In the genomic region with DNA sequence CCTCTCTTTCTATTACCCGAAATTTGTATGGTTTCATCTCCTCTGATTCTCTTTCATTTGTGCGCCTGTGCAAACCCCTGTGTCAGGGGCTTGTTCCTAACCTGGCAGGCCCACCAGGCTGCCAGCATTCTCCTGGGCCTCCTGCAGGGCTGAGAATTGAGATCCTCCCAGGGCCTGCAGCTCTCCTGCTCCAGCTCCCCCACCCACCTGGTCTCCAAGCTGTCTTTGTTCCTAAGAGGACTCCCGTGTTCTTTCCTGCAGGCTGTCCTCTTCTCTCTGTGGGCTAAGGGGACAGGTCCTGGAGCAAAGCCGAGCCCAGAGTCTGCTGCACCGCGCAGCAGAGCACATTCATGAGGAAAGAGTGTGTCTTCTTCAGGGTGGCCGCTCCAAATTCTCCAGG, we compare ENCODE assay signal across 24 mouse cellular contexts.
DNase-seq lines count a peak whose midpoint lies in the region; ATAC-seq and TF ChIP-seq lines count a peak whose summit lies in the region.
"Had no signal": no experiment of that assay in that cellular context is flagged by ENCODE, and none has a peak within 500 bp of the region (broad histone marks: within the 10 kb centered on the region; RNA-seq: fewer than 3 reads in every experiment).

No protein-coding gene starts in this region.

- peak overlapping the region; percentile 15; the same call in 1 of the 2 replicates for H3K27ac ChIP-seq in layer of hippocampus, adult 2 months
- no peak overlapping the region for H3K27ac ChIP-seq in neural tube, embryonic 13.5 days (replicated peaks)
- H3K27ac ChIP-seq: embryonic facial prominence, embryonic 12.5 days; forebrain, embryonic 12.5 days; heart, adult 2 months; hindbrain, embryonic 13.5 days; kidney, embryonic 15.5 days; limb, embryonic 15.5 days; liver, embryonic 14.5 days; macrophage; stomach, embryonic 15.5 days had no signal

- TF ChIP-seq CTCF in layer of hippocampus, adult 2 months (conservative IDR thresholded peaks at IDR 0.05) = 0 out of 2 replicates have a peak, but pooled peaks have one; percentile 2

- ATAC-seq in neural tube, embryonic 13.5 days (ENCODE audit: low read depth) = no peak

- no peaks in the 10 kb centered on the region for H3K9me3 ChIP-seq in neural tube, embryonic 13.5 days
- H3K9me3 ChIP-seq: embryonic facial prominence, embryonic 12.5 days; forebrain, embryonic 12.5 days; hindbrain, embryonic 13.5 days; kidney, embryonic 15.5 days; limb, embryonic 15.5 days; stomach, embryonic 15.5 days had no signal

- no peak overlapping the region for H3K4me3 ChIP-seq in layer of hippocampus, adult 2 months
- no peak overlapping the region for H3K4me3 ChIP-seq in neural tube, embryonic 13.5 days
- H3K4me3 ChIP-seq: embryonic facial prominence, embryonic 12.5 days; erythroblast, embryonic 14.5 days; forebrain, embryonic 12.5 days; heart, adult 2 months; hindbrain, embryonic 13.5 days; kidney, embryonic 15.5 days; limb, embryonic 15.5 days; stomach, embryonic 15.5 days had no signal

- peak overlapping the region; percentile 17; the same call in 1 of the 2 replicates for H3K9ac ChIP-seq in neural tube, embryonic 13.5 days
- H3K9ac ChIP-seq: embryonic facial prominence, embryonic 12.5 days; forebrain, embryonic 12.5 days; hindbrain, embryonic 13.5 days; kidney, embryonic 15.5 days; limb, embryonic 15.5 days; liver, embryonic 14.5 days; lung, embryonic 14.5 days; stomach, embryonic 15.5 days had no signal

- H3K27me3 ChIP-seq in neural tube, embryonic 13.5 days = peaks cover 3% of the 10 kb centered on the region; the same call in 1 of the 2 replicates
- H3K27me3 ChIP-seq: embryonic facial prominence, embryonic 12.5 days; hindbrain, embryonic 13.5 days; kidney, embryonic 15.5 days; limb, embryonic 15.5 days; stomach, embryonic 15.5 days had no signal

- H3K4me2 ChIP-seq in neural tube, embryonic 13.5 days = no peak overlapping the region
- H3K4me2 ChIP-seq: embryonic facial prominence, embryonic 12.5 days; forebrain, embryonic 12.5 days; hindbrain, embryonic 13.5 days; kidney, embryonic 15.5 days; limb, embryonic 15.5 days; lung, embryonic 14.5 days; stomach, embryonic 15.5 days had no signal

- peaks cover 7% of the 10 kb centered on the region; the same call in 1 of the 2 replicates for H3K4me1 ChIP-seq in neural tube, embryonic 13.5 days (replicated peaks)
- H3K4me1 ChIP-seq: stomach, embryonic 15.5 days had no signal

- H3K36me3 ChIP-seq in neural tube, embryonic 13.5 days = no peaks in the 10 kb centered on the region
- H3K36me3 ChIP-seq: embryonic facial prominence, embryonic 12.5 days; forebrain, embryonic 12.5 days; hindbrain, embryonic 13.5 days; kidney, embryonic 15.5 days; limb, embryonic 15.5 days; stomach, embryonic 15.5 days had no signal

- DNase-seq in layer of hippocampus, adult 2 months (ENCODE audit: low spot score in 2 of 2) = peak; percentile 23 to 49
- DNase-seq in layer of hippocampus, postnatal 10 days (ENCODE audit: low spot score in 2 of 2) = no peak
- DNase-seq in neural tube, embryonic 10.5 days (ENCODE audit: extremely low spot score, low spot score) = no peak
- DNase-seq in cerebellum, postnatal 10 days = peak; percentile 31 to 43
- no peak for DNase-seq in kidney, postnatal 10 days
- DNase-seq in lung, postnatal 10 days = no peak
- no peak for DNase-seq in adrenal gland, adult 18-20 months (ENCODE audit: low spot score in 2 of 2)
- DNase-seq: gastrocnemius, postnatal 25 days; heart, adult 2 months; kidney, adult 11 months; kidney, postnatal 4 days; lung, embryonic 14.5 days; right cerebral cortex, postnatal 4 days; thymus, postnatal 25 days had no signal

- 45% methylated on average over 7 of the region's 7 CpGs for WGBS in neural tube, embryonic 13.5 days

Comparison
In these comparisons a context has a peak if more than half of its experiments do, and no peak if none do; other contexts are left out.
1. DNase-seq: peak in layer of hippocampus, adult 2 months (2 of 2) and cerebellum, postnatal 10 days (2 of 2); none in layer of hippocampus, postnatal 10 days (0 of 2), neural tube, embryonic 10.5 days (single experiment), kidney, postnatal 10 days (single experiment), lung, postnatal 10 days (single experiment) and adrenal gland, adult 18-20 months (0 of 2).